Mouse (Mus musculus) cerebellum, adult 2 months (tissue): ENCODE results near the gene Pole3. TPM values are rescaled to one million over a fixed set of nuclear protein-coding genes. Genes with fewer than 3 reads are reported as not detected.
"Not testable (repeated sequence)": the region's sequence is repeated elsewhere in the genome, so short reads cannot be mapped to it uniquely, and the experiment has no call there.

ENCODE experiments used
- DNase-seq, 2 experiments: peaks; one replicate each; pipeline ENCODE4 v3.0.0; 2021
- H3K27ac ChIP-seq: fragments of 200-500 bp; 2 replicates; pipeline ENCODE4 v1.5.1; 2012; ENCODE audit warnings: low read length, control low read depth, inconsistent platforms; ENCODE audit not compliant: insufficient read depth
- H3K27me3 ChIP-seq: fragments of 200-500 bp; 2 replicates; pipeline ENCODE4 v1.6.1; 2012; ENCODE audit warnings: inconsistent platforms, mild to moderate bottlenecking, low read length, moderate library complexity; ENCODE audit not compliant: control insufficient read depth, insufficient read depth
- H3K4me1 ChIP-seq: fragments of 200-500 bp; 2 replicates; pipeline ENCODE4 v1.6.1; 2011; ENCODE audit warnings: low read length; ENCODE audit not compliant: control insufficient read depth, insufficient read depth
- H3K4me3 ChIP-seq: fragments of 200-500 bp; replicated peaks from 2 replicates; pipeline ENCODE3; 2011; ENCODE audit warnings: mild to moderate bottlenecking, low read depth, low read length, control low read depth; ENCODE audit not compliant: insufficient read depth
- CTCF ChIP-seq: fragments of 200-500 bp; IDR thresholded peaks from 2 replicates; pipeline ENCODE4 v1.5.1; 2011; ENCODE audit warnings: low read depth, mild to moderate bottlenecking, control low read depth, low read length, moderate library complexity, borderline replicate concordance; ENCODE audit not compliant: insufficient read depth
- POLR2A ChIP-seq: fragments of 200-500 bp; IDR thresholded peaks from 2 replicates; pipeline ENCODE4 v1.6.1; 2011; ENCODE audit warnings: low read length, control low read depth, borderline replicate concordance; ENCODE audit not compliant: insufficient read depth
- WGBS: fragments of 180-500 bp; shearing (Covaris S2); methylation state at CpG from one replicate; pipeline ENCODE4 v1.1.7; 2018; 5-methylcytosine and 5-hydroxymethylcytosine counted together
- polyA plus RNA-seq: library from polyadenylated mRNA; depleted of rRNA; stranded (reverse); fragments of >200 nt; gene quantifications from 2 replicates; pipeline ENCODE4 v1.2.3, GENCODE M21; 2012; rRNA removed

Pole3 gene
- polyA plus RNA-seq, 1 experiment: 34.5 TPM

GRCm38 (mm10) chr4:62484928-62485327, 39.9 kb downstream of the Pole3 start:
- Histone ChIP-seq H3K27ac (no peak overlapping the region), H3K27me3 (no peaks in the 10 kb centered on the region), H3K4me3 (no peak overlapping the region), H3K4me1 (no peaks in the 10 kb centered on the region)
- no peak for TF ChIP-seq POLR2A
- TF ChIP-seq CTCF: no peak
- 87% methylated on average over 3 of the region's 3 CpGs for WGBS
- no peak for DNase-seq

GRCm38 (mm10) chr4:62480709-62481605, 43.9 kb downstream of the Pole3 start:
- TF ChIP-seq CTCF (no peak), POLR2A (no peak)
- 59% methylated on average over 10 of the region's 10 CpGs for WGBS
- H3K27me3 ChIP-seq: no peaks in the 10 kb centered on the region
- H3K4me1 ChIP-seq: 0 out of 2 replicates have a peak, but pooled peaks cover 3% of the 10 kb centered on the region
- no peak overlapping the region for H3K27ac ChIP-seq
- H3K4me3 ChIP-seq: no peak overlapping the region
- DNase-seq: no peak

- TF ChIP-seq CTCF (no peak), POLR2A (no peak)
- peak; percentile 41 to 43 for DNase-seq
- WGBS: 3% methylated on average over 71 of the region's 71 CpGs
These were observed 44.7 kb downstream of the Pole3 start, which contains the start of gene Bspry for GRCm38 (mm10) chr4:62479937-62480708. Bspry (plus strand) TSS chr4:62480053.

GRCm38 (mm10) chr4:62479593-62479936, 45.3 kb downstream of the Pole3 start:
- not testable (repeated sequence) for DNase-seq, H3K4me1 ChIP-seq
- 13% methylated on average over 11 of the region's 11 CpGs for WGBS

More at GRCm38 (mm10) chr4:62479937-62480708, 44.7 kb downstream of the Pole3 start, which contains the start of gene Bspry:
- H3K4me1 ChIP-seq: 0 out of 2 replicates have a peak, but pooled peaks cover 3% of the 10 kb centered on the region
- H3K27ac ChIP-seq: no peak within 1 kb of the TSS
- peak within 1 kb of the TSS; percentile 63 for H3K4me3 ChIP-seq
- H3K27me3 ChIP-seq: no peaks in the 10 kb centered on the region

GRCm38 (mm10) chr4:62477542-62478244, 47.2 kb downstream of the Pole3 start:
- WGBS: 85% methylated on average over 6 of the region's 6 CpGs

More at GRCm38 (mm10) chr4:62479593-62479936, 45.3 kb downstream of the Pole3 start:
- TF ChIP-seq CTCF: peak; percentile 34
- H3K27me3 ChIP-seq, H3K27ac ChIP-seq: not testable (repeated sequence)
- peak overlapping the region; percentile 63 for H3K4me3 ChIP-seq

DNA sequence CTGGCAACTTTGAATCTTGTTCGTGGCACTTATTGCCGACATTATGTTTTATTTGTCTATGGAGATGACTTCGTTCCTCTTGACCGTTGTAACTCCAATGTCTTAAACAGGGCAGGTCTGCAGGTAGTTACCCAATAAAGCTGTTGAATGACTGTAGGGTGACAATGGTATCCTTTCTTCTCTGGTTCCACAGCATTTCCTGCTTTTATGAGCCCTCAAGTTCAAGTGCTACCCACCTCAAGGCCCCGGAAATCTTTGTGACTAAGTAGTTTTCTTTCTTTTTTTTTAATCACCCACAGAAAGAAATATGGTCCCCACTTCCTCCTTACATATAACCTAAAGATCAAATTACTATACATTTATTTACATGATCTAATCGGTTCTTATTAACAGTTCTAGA, 49.1 kb downstream of the Pole3 start:
- TF ChIP-seq CTCF (no peak), POLR2A (no peak)
- 94% methylated on average over 6 of the region's 6 CpGs for WGBS
- H3K27me3 ChIP-seq: no peaks in the 10 kb centered on the region
- no peak overlapping the region for H3K4me3 ChIP-seq
- DNase-seq: no peak
- 0 out of 2 replicates have a peak, but pooled peaks cover 3% of the 10 kb centered on the region for H3K4me1 ChIP-seq
- no peak overlapping the region for H3K27ac ChIP-seq

More at GRCm38 (mm10) chr4:62477542-62478244, 47.2 kb downstream of the Pole3 start:
- no peak for DNase-seq
- Histone ChIP-seq H3K27ac (no peak overlapping the region), H3K4me1 (0 out of 2 replicates have a peak, but pooled peaks cover 3% of the 10 kb centered on the region), H3K27me3 (no peaks in the 10 kb centered on the region), H3K4me3 (no peak overlapping the region)
- TF ChIP-seq CTCF: no peak
- TF ChIP-seq POLR2A: no peak

DNA sequence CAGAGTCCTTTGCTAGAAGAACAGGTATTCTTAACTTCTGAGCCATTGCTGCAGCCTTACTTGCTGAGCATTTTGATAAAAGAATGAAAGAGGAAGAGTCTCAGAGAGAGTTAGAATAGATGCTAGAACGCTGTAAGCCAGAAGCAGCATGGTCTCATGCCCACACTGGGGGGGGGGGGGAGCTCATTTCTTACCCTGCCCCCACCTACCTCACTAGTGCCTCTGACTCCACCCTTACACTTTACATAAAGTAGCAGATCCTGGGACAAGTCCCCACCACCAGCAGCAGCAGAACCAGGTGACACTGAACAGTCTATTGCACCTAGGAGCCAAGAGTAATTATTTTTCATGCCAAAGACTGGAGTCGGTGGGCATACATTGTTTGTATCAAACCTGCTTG, 49.7 kb downstream of the Pole3 start:
- 81% methylated on average over 2 of the region's 2 CpGs for WGBS
- H3K27me3 ChIP-seq: no peaks in the 10 kb centered on the region
- H3K4me3 ChIP-seq: no peak overlapping the region
- H3K4me1 ChIP-seq: 0 out of 2 replicates have a peak, but pooled peaks cover 3% of the 10 kb centered on the region
- no peak for DNase-seq
- TF ChIP-seq CTCF (no peak), POLR2A (no peak)
- no peak overlapping the region for H3K27ac ChIP-seq

Other genes with a start within 250 kb of the Pole3 start
- gene Fkbp15, start 164.5 kb downstream of the Pole3 start, polyA plus RNA-seq: 26.4 and 28.5 TPM in 2 replicates
- 20.8 and 24.1 TPM in 2 replicates for gene Slc31a1, start 164.3 kb downstream of the Pole3 start, polyA plus RNA-seq
- 55.0 and 65.8 TPM in 2 replicates for gene Cdc26, start 116.4 kb downstream of the Pole3 start, polyA plus RNA-seq
- 20.4 and 21.2 TPM in 2 replicates for gene Prpf4, start 116.3 kb downstream of the Pole3 start, polyA plus RNA-seq
- gene Rnf183, start 89.8 kb downstream of the Pole3 start, polyA plus RNA-seq: 0.07 TPM in 1 of 2 replicates, not detected in the other
- 3.1 and 3.9 TPM in 2 replicates for gene Wdr31, start 54.2 kb downstream of the Pole3 start, polyA plus RNA-seq
- gene Bspry, start 45.0 kb downstream of the Pole3 start, polyA plus RNA-seq: 1.2 and 1.3 TPM in 2 replicates
- gene Hdhd3, start 21.6 kb downstream of the Pole3 start, polyA plus RNA-seq: 9.3 and 9.7 TPM in 2 replicates
- gene Alad, start 5.2 kb downstream of the Pole3 start, polyA plus RNA-seq: 64.4 and 72.3 TPM in 2 replicates
- 0.52 and 0.72 TPM in 2 replicates for gene 4933430I17Rik, start 301 bp upstream of the Pole3 start, polyA plus RNA-seq
- 92.7 and 97.5 TPM in 2 replicates for gene Rgs3, start 34.8 kb upstream of the Pole3 start, polyA plus RNA-seq